Mouse (Mus musculus): ENCODE measurements around the gene Tgfb2.

Gene Tgfb2

DNA sequence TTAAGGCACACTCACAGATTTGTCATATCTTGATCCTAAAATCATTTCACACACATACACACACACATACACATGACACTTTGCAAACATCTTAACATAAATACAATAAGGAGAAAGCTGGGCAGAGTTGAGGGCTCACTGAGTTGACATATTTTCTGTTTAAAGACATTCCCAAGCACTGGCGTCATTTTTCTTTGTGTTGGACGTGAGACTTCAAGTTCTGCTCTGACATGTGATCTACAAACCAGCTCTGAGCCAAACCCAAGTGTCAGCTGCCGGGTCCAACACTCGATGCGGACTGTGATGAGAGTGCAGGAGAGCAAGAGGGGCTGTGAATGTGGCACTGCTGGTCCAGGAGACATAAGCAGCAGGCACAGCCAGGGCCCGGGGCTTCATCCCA, 123.7 kb downstream of the Tgfb2 start:
- in situ Hi-C loops (cut with MboI, MseI), result no loop called here

- in situ Hi-C loops (cut with MboI, MseI), result no loop called here
These were observed 124.1 kb downstream of the Tgfb2 start for GRCm38 (mm10) chr1:186581666-186582065.

GRCm38 (mm10) chr1:186581114-186581513, 124.7 kb downstream of the Tgfb2 start:
- in situ Hi-C loops (cut with MboI, MseI), result no loop called here

- in situ Hi-C loops (cut with MboI, MseI), result no loop called here
These were observed 128.5 kb downstream of the Tgfb2 start for GRCm38 (mm10) chr1:186577302-186577701.

DNA sequence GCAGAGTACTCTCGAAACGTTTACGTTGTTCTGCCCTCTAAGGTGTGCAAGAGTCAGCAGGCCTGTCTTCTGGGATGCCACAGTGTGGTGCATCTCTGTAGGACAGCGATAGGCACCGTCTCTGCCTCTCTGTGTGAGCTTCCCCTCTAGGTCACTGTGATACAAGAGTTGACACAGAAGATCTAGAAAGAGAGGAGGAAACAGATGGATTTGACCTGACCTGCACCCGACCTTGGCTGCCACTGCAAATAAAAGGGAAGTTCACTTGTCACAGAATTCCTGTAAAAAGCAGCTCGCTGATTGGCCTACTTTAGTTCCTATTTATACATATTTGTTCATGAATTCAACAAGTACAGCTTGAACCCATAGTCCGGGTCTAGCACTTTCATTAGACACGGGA, 130.2 kb downstream of the Tgfb2 start:
- in situ Hi-C loops (cut with MboI, MseI), result no loop called here

DNA sequence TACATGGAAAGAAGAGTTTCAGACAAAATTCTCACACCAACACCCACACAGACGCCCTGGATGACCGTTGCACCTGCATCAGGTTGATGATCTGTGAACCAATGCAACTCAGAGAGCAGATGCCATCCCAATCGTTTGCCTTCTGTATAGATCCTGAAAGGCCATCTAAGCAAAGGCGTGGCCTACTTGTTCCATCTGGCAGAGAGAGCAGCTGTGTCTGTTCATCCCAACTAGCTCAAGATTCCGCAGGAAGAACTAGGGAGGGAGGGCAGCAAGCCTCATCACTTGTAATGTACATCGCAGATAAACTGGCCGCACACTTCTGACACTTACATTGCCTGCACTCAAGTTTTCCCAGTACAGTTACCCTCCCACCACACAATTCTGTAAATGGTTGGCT, 130.7 kb downstream of the Tgfb2 start:
- in situ Hi-C loops (cut with MboI, MseI), result no loop called here

All from T-helper 1 cell (primary cell).